Mouse (Mus musculus) hindbrain, embryonic 12.5 days (tissue): ENCODE results near the gene Loxl3. TPM values are rescaled to one million over a fixed set of nuclear protein-coding genes. Genes with fewer than 3 reads are reported as not detected.

Source experiments
- ATAC-seq: fragments of 200-750 bp; cut with Nextera tagmentation; 2 replicates; pipeline ENCODE4 v1.8.0; 2017; ENCODE audit warnings: moderate TSS enrichment; ENCODE audit not compliant: low FRiP score
- H3K27ac ChIP-seq: fragments of 300-500 bp; sonication (generic); 2 replicates; pipeline ENCODE4 v1.5.1; 2016; ENCODE audit warnings: mild to moderate bottlenecking
- H3K27me3 ChIP-seq: fragments of 300-500 bp; sonication (generic); 2 replicates; pipeline ENCODE4 v1.6.1; 2016; ENCODE audit warnings: mild to moderate bottlenecking
- H3K36me3 ChIP-seq: fragments of 300-500 bp; sonication (generic); 2 replicates; pipeline ENCODE4 v1.6.1; 2016; ENCODE audit warnings: mild to moderate bottlenecking
- H3K4me1 ChIP-seq: fragments of 300-500 bp; sonication (generic); 2 replicates; pipeline ENCODE4 v1.6.1; 2016
- H3K4me2 ChIP-seq: fragments of 300-500 bp; sonication (generic); replicated peaks from 2 replicates; pipeline ENCODE4 v1.6.1; 2016; ENCODE audit warnings: mild to moderate bottlenecking
- H3K4me3 ChIP-seq: fragments of 300-500 bp; sonication (generic); 2 replicates; pipeline ENCODE4 v1.5.1; 2016; ENCODE audit warnings: mild to moderate bottlenecking
- H3K9ac ChIP-seq: fragments of 300-500 bp; sonication (generic); 2 replicates; pipeline ENCODE4 v1.6.1; 2016; ENCODE audit warnings: mild to moderate bottlenecking, moderate library complexity
- H3K9me3 ChIP-seq: fragments of 300-500 bp; sonication (generic); replicated peaks from 2 replicates; pipeline ENCODE4 v1.6.1; 2016; ENCODE audit warnings: mild to moderate bottlenecking
- WGBS: fragments of 180-500 bp; shearing (Covaris S2); methylation state at CpG from one replicate; pipeline ENCODE4 v1.1.7; 2016; 5-methylcytosine and 5-hydroxymethylcytosine counted together
- polyA plus RNA-seq: library from polyadenylated mRNA; unstranded; fragments of >200 nt; fragmentation: Nextera tagmentation; extraction: Ambion mirVana; gene quantifications from 2 replicates; pipeline ENCODE4 v1.2.1, GENCODE M21; 2016

Loxl3 gene
- polyA plus RNA-seq, 1 experiment from 2014 or later, result 16.8 TPM

GRCm38 (mm10) chr6:83020121-83020520 is 13.9 kb upstream of the Loxl3 start:
- Histone ChIP-seq H3K4me3 (no peak overlapping the region), H3K9ac (no peak overlapping the region), H3K4me1 (no peaks in the 10 kb centered on the region), H3K36me3 (no peaks in the 10 kb centered on the region), H3K27ac (no peak overlapping the region), H3K27me3 (no peaks in the 10 kb centered on the region), H3K9me3 (no peaks in the 10 kb centered on the region), H3K4me2 (no peak overlapping the region)
- ATAC-seq, result no peak
- WGBS, result 90% methylated on average over 6 of the region's 6 CpGs

GRCm38 (mm10) chr6:83020836-83021593 is 13.0 kb upstream of the Loxl3 start:
- no peak overlapping the region for H3K9ac ChIP-seq
- H3K4me1 ChIP-seq, result no peaks in the 10 kb centered on the region
- ATAC-seq, result no peak
- 81% methylated on average over 4 of the region's 4 CpGs for WGBS
- H3K27ac ChIP-seq, result no peak overlapping the region
- H3K36me3 ChIP-seq, result no peaks in the 10 kb centered on the region
- no peaks in the 10 kb centered on the region for H3K27me3 ChIP-seq
- no peak overlapping the region for H3K4me2 ChIP-seq
- no peaks in the 10 kb centered on the region for H3K9me3 ChIP-seq
- no peak overlapping the region for H3K4me3 ChIP-seq

- no peak for ATAC-seq
- no peak overlapping the region for H3K27ac ChIP-seq
- H3K4me3 ChIP-seq, result no peak overlapping the region
- WGBS, result 88% methylated on average over 9 of the region's 9 CpGs
- no peak overlapping the region for H3K9ac ChIP-seq
- no peak overlapping the region for H3K4me2 ChIP-seq
- H3K9me3 ChIP-seq, result no peaks in the 10 kb centered on the region
- no peaks in the 10 kb centered on the region for H3K4me1 ChIP-seq
- no peaks in the 10 kb centered on the region for H3K36me3 ChIP-seq
- peaks cover 5% of the 10 kb centered on the region for H3K27me3 ChIP-seq
Observed at GRCm38 (mm10) chr6:83023008-83023407, 11.0 kb upstream of the Loxl3 start.

GRCm38 (mm10) chr6:83023786-83024185 is 10.2 kb upstream of the Loxl3 start:
- Histone ChIP-seq H3K9ac (no peak overlapping the region), H3K4me1 (no peaks in the 10 kb centered on the region), H3K4me2 (no peak overlapping the region), H3K27ac (no peak overlapping the region), H3K27me3 (peaks cover 11% of the 10 kb centered on the region), H3K9me3 (no peaks in the 10 kb centered on the region), H3K36me3 (no peaks in the 10 kb centered on the region), H3K4me3 (no peak overlapping the region)
- WGBS, result 92% methylated on average over 2 of the region's 2 CpGs
- ATAC-seq, result no peak

- no peak for ATAC-seq
- Histone ChIP-seq H3K36me3 (no peaks in the 10 kb centered on the region), H3K9me3 (no peaks in the 10 kb centered on the region), H3K27ac (no peak overlapping the region), H3K4me3 (no peak overlapping the region), H3K9ac (no peak overlapping the region), H3K4me2 (no peak overlapping the region), H3K27me3 (peaks cover 16% of the 10 kb centered on the region), H3K4me1 (no peaks in the 10 kb centered on the region)
- whole genome bisulfite sequencing, result 79% methylated on average over 4 of the region's 4 CpGs
Observed at GRCm38 (mm10) chr6:83024421-83024820, 9.6 kb upstream of the Loxl3 start.

GRCm38 (mm10) chr6:83025221-83025620 is 8.8 kb upstream of the Loxl3 start:
- H3K27ac ChIP-seq, result no peak overlapping the region
- ATAC-seq, result no peak
- WGBS, result 90% methylated on average over 3 of the region's 4 CpGs
- H3K27me3 ChIP-seq, result peaks cover 24% of the 10 kb centered on the region
- H3K4me2 ChIP-seq, result no peak overlapping the region
- H3K9me3 ChIP-seq, result no peaks in the 10 kb centered on the region
- no peaks in the 10 kb centered on the region for H3K36me3 ChIP-seq
- no peak overlapping the region for H3K4me3 ChIP-seq
- H3K9ac ChIP-seq, result no peak overlapping the region
- H3K4me1 ChIP-seq, result 0 out of 2 replicates have a peak, but pooled peaks cover under 1% of the 10 kb centered on the region

GRCm38 (mm10) chr6:83027293-83027692 is 6.7 kb upstream of the Loxl3 start:
- Histone ChIP-seq H3K9me3 (no peaks in the 10 kb centered on the region), H3K27ac (no peak overlapping the region), H3K36me3 (no peaks in the 10 kb centered on the region), H3K4me1 (peaks cover 7% of the 10 kb centered on the region), H3K27me3 (peaks cover 45% of the 10 kb centered on the region), H3K9ac (no peak overlapping the region), H3K4me3 (no peak overlapping the region), H3K4me2 (no peak overlapping the region)
- no peak for ATAC-seq
- WGBS, result 66% methylated on average over 8 of the region's 8 CpGs

- Histone ChIP-seq H3K9ac (no peak overlapping the region), H3K4me1 (peaks cover 11% of the 10 kb centered on the region), H3K4me2 (no peak overlapping the region), H3K4me3 (no peak overlapping the region), H3K9me3 (no peaks in the 10 kb centered on the region), H3K27ac (no peak overlapping the region), H3K27me3 (peaks cover 49% of the 10 kb centered on the region), H3K36me3 (no peaks in the 10 kb centered on the region)
- WGBS, result 52% methylated on average over 6 of the region's 9 CpGs
- ATAC-seq, result no peak
Observed at GRCm38 (mm10) chr6:83027706-83028105, 6.3 kb upstream of the Loxl3 start.

GRCm38 (mm10) chr6:83029777-83030176 is 4.2 kb upstream of the Loxl3 start:
- H3K27ac ChIP-seq, result no peak overlapping the region
- peaks cover 23% of the 10 kb centered on the region for H3K4me1 ChIP-seq
- H3K9me3 ChIP-seq, result no peaks in the 10 kb centered on the region
- ATAC-seq, result no peak
- H3K4me3 ChIP-seq, result no peak overlapping the region
- no peaks in the 10 kb centered on the region for H3K36me3 ChIP-seq
- peaks cover 66% of the 10 kb centered on the region for H3K27me3 ChIP-seq
- WGBS, result 15% methylated on average over 10 of the region's 10 CpGs
- H3K9ac ChIP-seq, result no peak overlapping the region
- no peak overlapping the region for H3K4me2 ChIP-seq

GRCm38 (mm10) chr6:83031111-83031510 is 2.9 kb upstream of the Loxl3 start:
- WGBS, result 54% methylated on average over 7 of the region's 7 CpGs
- H3K36me3 ChIP-seq, result no peaks in the 10 kb centered on the region
- no peaks in the 10 kb centered on the region for H3K9me3 ChIP-seq
- no peak overlapping the region for H3K9ac ChIP-seq
- H3K27me3 ChIP-seq, result peaks cover 76% of the 10 kb centered on the region
- no peak overlapping the region for H3K4me2 ChIP-seq
- peaks cover 27% of the 10 kb centered on the region for H3K4me1 ChIP-seq
- H3K27ac ChIP-seq, result no peak overlapping the region
- no peak overlapping the region for H3K4me3 ChIP-seq
- no peak for ATAC-seq

GRCm38 (mm10) chr6:83031921-83032590 is 1.9 kb upstream of the Loxl3 start:
- H3K36me3 ChIP-seq, result no peaks in the 10 kb centered on the region
- peaks cover 27% of the 10 kb centered on the region for H3K4me1 ChIP-seq
- H3K9ac ChIP-seq, result no peak overlapping the region
- peak overlapping the region; percentile 78 for H3K4me2 ChIP-seq
- ATAC-seq, result no peak
- peaks cover 77% of the 10 kb centered on the region for H3K27me3 ChIP-seq
- 17% methylated on average over 18 of the region's 18 CpGs for WGBS
- H3K4me3 ChIP-seq, result peak overlapping the region; percentile 49
- H3K9me3 ChIP-seq, result no peaks in the 10 kb centered on the region
- no peak overlapping the region for H3K27ac ChIP-seq

GRCm38 (mm10) chr6:83032769-83033191 is 1.2 kb upstream of the Loxl3 start:
- peaks cover 74% of the 10 kb centered on the region for H3K27me3 ChIP-seq
- no peaks in the 10 kb centered on the region for H3K9me3 ChIP-seq
- peak overlapping the region; percentile 58 for H3K9ac ChIP-seq
- no peaks in the 10 kb centered on the region for H3K36me3 ChIP-seq
- under 1% methylated on average over 31 of the region's 31 CpGs for WGBS
- H3K27ac ChIP-seq, result no peak overlapping the region
- ATAC-seq, result peak; percentile 45
- H3K4me3 ChIP-seq, result peak overlapping the region; percentile 49
- peak overlapping the region; percentile 78 for H3K4me2 ChIP-seq
- peaks cover 27% of the 10 kb centered on the region for H3K4me1 ChIP-seq
